Mouse (Mus musculus) stomach, embryonic 14.5 days (tissue): ENCODE data around the gene Nek9. TPM values are rescaled to one million over a fixed set of nuclear protein-coding genes. Genes with fewer than 3 reads are reported as not detected.

ENCODE experiments used
- ATAC-seq: fragments of 200-750 bp; cut with Nextera tagmentation; 2 replicates; pipeline ENCODE4 v1.8.0; 2017; ENCODE audit warnings: low read depth, moderate TSS enrichment; ENCODE audit not compliant: insufficient number of reproducible peaks, insufficient read depth, low FRiP score
- H3K27ac ChIP-seq: fragments of 300-500 bp; sonication (generic); 2 replicates; pipeline ENCODE4 v1.5.1; 2014; ENCODE audit warnings: mild to moderate bottlenecking, low read length, moderate library complexity, mixed read lengths
- H3K27me3 ChIP-seq: fragments of 300-500 bp; sonication (generic); 2 replicates; pipeline ENCODE4 v1.6.1; 2014; ENCODE audit warnings: low read length, control low read depth, mixed read lengths; ENCODE audit not compliant: control insufficient read depth, insufficient read depth
- H3K36me3 ChIP-seq: fragments of 300-500 bp; sonication (generic); 2 replicates; pipeline ENCODE4 v1.6.1; 2014; ENCODE audit warnings: mild to moderate bottlenecking, control low read depth, low read length, moderate library complexity, mixed read lengths; ENCODE audit not compliant: control insufficient read depth, insufficient read depth
- H3K4me1 ChIP-seq: fragments of 300-500 bp; sonication (generic); 2 replicates; pipeline ENCODE4 v1.6.1; 2014; ENCODE audit warnings: low read length, control low read depth, mixed read lengths; ENCODE audit not compliant: control insufficient read depth, insufficient read depth
- H3K4me2 ChIP-seq: fragments of 300-500 bp; sonication (generic); replicated peaks from 2 replicates; pipeline ENCODE4 v1.6.1; 2014; ENCODE audit warnings: low read depth, low read length, control low read depth
- H3K4me3 ChIP-seq: fragments of 300-500 bp; sonication (generic); 2 replicates; pipeline ENCODE4 v1.5.1; 2014; ENCODE audit warnings: low read depth, low read length, control low read depth
- H3K9ac ChIP-seq: fragments of 300-500 bp; sonication (generic); replicated peaks from 2 replicates; pipeline ENCODE4 v1.6.1; 2014; ENCODE audit warnings: low read depth, mild to moderate bottlenecking, control low read depth, low read length, moderate library complexity, mixed read lengths
- H3K9me3 ChIP-seq: fragments of 300-500 bp; sonication (generic); 2 replicates; pipeline ENCODE4 v1.6.1; 2016; ENCODE audit warnings: low read depth, low read length, control low read depth; ENCODE audit not compliant: control insufficient read depth
- WGBS: fragments of 180-500 bp; shearing (Covaris S2); extraction: QIAGEN DNeasy Blood & Tissue Kit; methylation state at CpG from one replicate; pipeline ENCODE4 v1.1.7; 2014; 5-methylcytosine and 5-hydroxymethylcytosine counted together
- polyA plus RNA-seq: library from polyadenylated mRNA; unstranded; fragments of >200 nt; fragmentation: Nextera tagmentation; extraction: Ambion mirVana; gene quantifications from 2 replicates; pipeline ENCODE4 v1.2.1, GENCODE M21; 2014

Gene Nek9
- polyA plus RNA-seq, 1 experiment from 2014 or later = 20.4 TPM

DNA sequence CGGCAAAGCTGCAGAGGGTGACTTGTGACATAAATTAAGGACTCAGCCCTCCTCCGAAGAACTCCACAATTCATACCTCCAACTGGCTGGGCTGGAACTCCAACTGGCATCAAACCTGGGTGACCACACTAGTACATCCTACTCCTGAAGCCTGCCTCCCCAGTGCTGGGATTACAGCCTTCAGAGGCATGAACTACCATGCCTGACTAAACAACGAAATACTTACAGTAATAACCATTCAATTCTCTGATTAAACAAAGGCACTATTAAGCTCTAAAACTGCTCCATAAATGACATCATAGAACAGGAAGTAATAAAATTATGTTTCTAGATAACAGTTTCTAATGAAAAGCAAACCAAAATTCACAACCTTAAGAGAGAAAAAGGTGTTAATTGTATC is 22.0 kb upstream of the Nek9 start:
- ATAC-seq = no peak
- H3K36me3 ChIP-seq = no peaks in the 10 kb centered on the region; the same call in 1 of the 2 replicates
- no peak overlapping the region for H3K4me3 ChIP-seq
- H3K27ac ChIP-seq = no peak overlapping the region
- H3K9me3 ChIP-seq = no peaks in the 10 kb centered on the region
- H3K27me3 ChIP-seq = no peaks in the 10 kb centered on the region
- no peak overlapping the region for H3K9ac ChIP-seq
- H3K4me1 ChIP-seq = no peaks in the 10 kb centered on the region
- no peak overlapping the region for H3K4me2 ChIP-seq
- WGBS = 79% methylated on average over 3 of the region's 3 CpGs

DNA sequence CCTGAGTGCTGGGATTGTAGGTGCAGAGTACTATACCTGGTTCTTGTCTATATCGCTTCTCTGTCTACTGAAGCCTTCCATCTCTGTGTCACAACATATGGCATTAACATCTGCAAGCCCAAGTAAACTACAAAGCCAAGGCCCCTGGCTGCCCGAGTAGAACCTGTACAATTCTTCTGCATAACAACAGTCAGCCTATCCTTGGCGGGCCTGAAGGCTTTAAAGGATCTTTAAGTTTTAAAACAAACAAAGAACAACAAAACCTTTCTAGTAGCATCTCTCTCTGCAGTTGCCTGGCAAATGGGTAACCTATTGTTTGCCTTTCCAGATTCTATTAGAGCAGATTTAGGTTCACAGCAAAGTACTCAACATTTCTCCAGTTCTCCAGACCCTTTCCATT is 14.9 kb upstream of the Nek9 start:
- no peak overlapping the region for H3K9ac ChIP-seq
- H3K4me2 ChIP-seq = no peak overlapping the region
- H3K4me3 ChIP-seq = no peak overlapping the region
- H3K36me3 ChIP-seq = peaks cover 23% of the 10 kb centered on the region
- no peaks in the 10 kb centered on the region for H3K4me1 ChIP-seq
- H3K9me3 ChIP-seq = no peaks in the 10 kb centered on the region
- 79% methylated on average over 3 of the region's 3 CpGs for WGBS
- no peaks in the 10 kb centered on the region for H3K27me3 ChIP-seq
- H3K27ac ChIP-seq = no peak overlapping the region
- no peak for ATAC-seq

DNA sequence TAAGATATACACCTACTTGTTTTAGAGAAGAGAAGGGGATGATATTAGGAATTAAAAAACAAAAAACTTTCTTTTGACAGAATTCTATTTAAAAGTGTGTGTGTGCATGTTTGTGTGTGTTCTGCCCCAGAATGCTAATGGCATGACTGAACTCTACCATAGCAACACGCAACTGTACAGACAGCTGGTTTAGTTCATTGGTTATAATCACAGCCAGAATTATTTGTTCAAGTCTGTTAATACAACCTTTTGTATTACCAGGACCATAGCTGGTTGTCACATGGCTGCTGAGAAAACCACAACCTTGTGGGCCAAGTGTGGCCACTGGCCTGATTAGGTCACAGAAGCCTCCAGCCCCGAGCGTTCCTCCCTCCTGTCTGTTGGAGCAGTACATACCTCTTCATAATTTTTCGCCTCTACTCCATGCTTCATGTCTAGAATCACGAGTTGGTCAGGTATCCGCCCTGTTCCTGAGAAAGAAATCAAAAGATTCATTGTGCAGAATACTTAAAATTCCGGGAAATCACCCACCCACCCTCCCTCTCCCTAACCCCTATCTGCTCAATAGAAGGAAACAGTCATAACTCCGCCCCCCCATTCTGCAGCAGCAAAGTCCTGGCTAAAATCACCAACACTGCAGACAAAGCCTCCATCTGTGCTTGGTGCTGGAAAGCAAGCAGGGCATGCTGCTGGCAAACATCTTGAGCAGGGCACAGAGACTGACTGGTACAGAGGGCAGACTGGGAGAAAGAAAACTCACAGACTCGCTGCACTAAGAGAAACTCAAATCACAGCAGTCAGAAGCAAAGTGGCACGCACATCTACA is 11.5 kb upstream of the Nek9 start:
- ATAC-seq = no peak
- H3K27me3 ChIP-seq = no peaks in the 10 kb centered on the region
- no peak overlapping the region for H3K4me3 ChIP-seq
- H3K4me2 ChIP-seq = no peak overlapping the region
- no peak overlapping the region for H3K27ac ChIP-seq
- no peaks in the 10 kb centered on the region for H3K9me3 ChIP-seq
- 73% methylated on average over 10 of the region's 10 CpGs for WGBS
- 0 out of 2 replicates have a peak, but pooled peaks cover 3% of the 10 kb centered on the region for H3K4me1 ChIP-seq
- H3K9ac ChIP-seq = no peak overlapping the region
- H3K36me3 ChIP-seq = peaks cover 28% of the 10 kb centered on the region

DNA sequence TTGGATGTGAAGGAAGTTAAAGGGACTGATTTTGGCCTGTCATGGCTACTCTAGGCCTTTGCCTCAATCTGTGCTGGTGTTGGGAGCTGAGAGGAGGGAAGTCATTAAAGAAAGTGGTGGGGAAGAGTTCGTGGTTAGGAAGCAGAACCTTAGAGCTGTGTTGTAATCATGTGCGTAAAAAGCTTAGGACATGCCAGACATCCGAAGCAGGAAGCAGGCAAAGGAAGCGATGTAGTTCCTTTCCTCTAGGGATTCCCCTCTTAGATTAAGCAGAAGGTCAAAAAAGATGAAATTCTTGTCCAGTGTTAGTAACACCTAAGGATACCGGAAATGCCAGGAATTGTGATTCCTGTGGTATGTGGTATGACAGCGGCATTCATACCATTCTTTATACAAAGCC is 9.2 kb upstream of the Nek9 start:
- peaks cover 28% of the 10 kb centered on the region for H3K36me3 ChIP-seq
- no peak for ATAC-seq
- no peak overlapping the region; the same call in 1 of the 2 replicates for H3K27ac ChIP-seq
- no peaks in the 10 kb centered on the region for H3K27me3 ChIP-seq
- H3K4me2 ChIP-seq = no peak overlapping the region
- no peak overlapping the region for H3K9ac ChIP-seq
- H3K4me3 ChIP-seq = no peak overlapping the region
- no peaks in the 10 kb centered on the region for H3K9me3 ChIP-seq
- H3K4me1 ChIP-seq = 0 out of 2 replicates have a peak, but pooled peaks cover 3% of the 10 kb centered on the region
- WGBS = 84% methylated on average over 6 of the region's 6 CpGs

DNA sequence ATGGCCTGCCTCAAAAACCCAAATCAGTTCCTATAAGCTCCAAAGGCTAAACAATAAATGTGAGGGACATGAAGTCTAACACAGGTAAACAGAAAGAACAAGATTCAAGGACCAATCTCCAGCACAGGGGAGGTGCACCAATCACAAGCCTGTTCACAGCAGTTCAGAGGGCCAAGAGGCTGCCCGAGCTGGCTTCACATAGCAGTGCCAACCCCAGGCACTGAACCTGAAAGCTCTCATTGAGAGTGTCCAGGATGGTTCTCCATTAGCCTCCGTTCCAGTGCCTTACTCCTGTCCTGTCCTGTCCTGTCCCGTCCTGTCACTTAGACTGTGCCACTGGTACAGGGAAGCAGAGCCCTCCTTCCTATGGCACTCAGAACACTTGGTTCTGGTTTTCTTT is 8.0 kb upstream of the Nek9 start:
- Histone ChIP-seq H3K4me3 (no peak overlapping the region), H3K4me2 (no peak overlapping the region), H3K27ac (no peak overlapping the region; the same call in 1 of the 2 replicates), H3K4me1 (0 out of 2 replicates have a peak, but pooled peaks cover 3% of the 10 kb centered on the region), H3K27me3 (no peaks in the 10 kb centered on the region), H3K9me3 (no peaks in the 10 kb centered on the region), H3K36me3 (peaks cover 17% of the 10 kb centered on the region), H3K9ac (no peak overlapping the region)
- 78% methylated on average over 3 of the region's 3 CpGs for WGBS
- no peak for ATAC-seq

- Histone ChIP-seq H3K4me3 (no peak overlapping the region), H3K9ac (no peak overlapping the region), H3K4me2 (no peak overlapping the region), H3K27me3 (no peaks in the 10 kb centered on the region), H3K27ac (no peak overlapping the region), H3K36me3 (peaks cover 17% of the 10 kb centered on the region), H3K9me3 (no peaks in the 10 kb centered on the region), H3K4me1 (0 out of 2 replicates have a peak, but pooled peaks cover 3% of the 10 kb centered on the region)
- peak; percentile 67; the same call in 1 of the 2 replicates for ATAC-seq
- WGBS = 42% methylated on average over 3 of the region's 3 CpGs
These were observed 7.2 kb upstream of the Nek9 start for GRCm38 (mm10) chr12:85346374-85346773.

- Histone ChIP-seq H3K4me3 (no peak overlapping the region), H3K9me3 (no peaks in the 10 kb centered on the region), H3K9ac (no peak overlapping the region), H3K27ac (no peak overlapping the region), H3K36me3 (peaks cover 17% of the 10 kb centered on the region), H3K27me3 (no peaks in the 10 kb centered on the region), H3K4me1 (0 out of 2 replicates have a peak, but pooled peaks cover 3% of the 10 kb centered on the region), H3K4me2 (no peak overlapping the region)
- ATAC-seq = no peak
- 90% methylated on average over 6 of the region's 6 CpGs for whole genome bisulfite sequencing
These were observed 6.4 kb upstream of the Nek9 start for GRCm38 (mm10) chr12:85345559-85345958.

GRCm38 (mm10) chr12:85344252-85344651 is 5.1 kb upstream of the Nek9 start:
- ATAC-seq = no peak
- no peak overlapping the region for H3K4me2 ChIP-seq
- no peak overlapping the region for H3K4me3 ChIP-seq
- no peak overlapping the region for H3K27ac ChIP-seq
- 70% methylated on average over 7 of the region's 7 CpGs for WGBS
- no peaks in the 10 kb centered on the region for H3K27me3 ChIP-seq
- H3K4me1 ChIP-seq = 0 out of 2 replicates have a peak, but pooled peaks cover 6% of the 10 kb centered on the region
- peaks cover 17% of the 10 kb centered on the region for H3K36me3 ChIP-seq
- no peak overlapping the region for H3K9ac ChIP-seq
- H3K9me3 ChIP-seq = no peaks in the 10 kb centered on the region
